Comparison of ENCODE assay signal across 20 mouse cellular contexts in genomic region chr5:49241708-49242107, GRCm38 (mm10).
"Had no signal": no experiment of that assay in that cellular context is flagged by ENCODE, and none has a peak within 500 bp of the region (broad histone marks: within the 10 kb centered on the region; RNA-seq: fewer than 3 reads in every experiment).

No protein-coding gene starts in this region.

- H3K27ac ChIP-seq: intestine, embryonic 15.5 days; layer of hippocampus, adult 2 months; limb, embryonic 10.5 days; limb, embryonic 13.5 days; liver, embryonic 12.5 days; liver, embryonic 15.5 days; lung, embryonic 15.5 days; stomach, embryonic 15.5 days had no signal

- H3K9me3 ChIP-seq: intestine, embryonic 15.5 days; limb, embryonic 10.5 days; limb, embryonic 13.5 days; liver, embryonic 12.5 days; liver, embryonic 15.5 days; lung, embryonic 15.5 days; stomach, embryonic 15.5 days had no signal

- DNase-seq: layer of hippocampus, adult 9-11 months; liver; lung, adult 18-20 months; lung, postnatal 10 days; lung, postnatal 4 days; midbrain, embryonic 14.5 days; right cerebral cortex, adult 18-20 months; right cerebral cortex, postnatal 25 days; spleen, adult 18-20 months; thymus, adult 18-20 months; thymus, postnatal 36 days had no signal

- H3K9ac ChIP-seq: intestine, embryonic 15.5 days; limb, embryonic 13.5 days; liver, embryonic 12.5 days; liver, embryonic 15.5 days; lung, embryonic 15.5 days; stomach, embryonic 15.5 days had no signal

- H3K27me3 ChIP-seq: intestine, embryonic 15.5 days; limb, embryonic 13.5 days; liver, embryonic 12.5 days; liver, embryonic 15.5 days; lung, embryonic 15.5 days; stomach, embryonic 15.5 days had no signal

- H3K4me1 ChIP-seq: intestine, embryonic 15.5 days; limb, embryonic 10.5 days; limb, embryonic 13.5 days; liver, embryonic 12.5 days; liver, embryonic 15.5 days; lung, embryonic 15.5 days; stomach, embryonic 15.5 days had no signal

- H3K4me3 ChIP-seq: intestine, embryonic 15.5 days; layer of hippocampus, adult 2 months; limb, embryonic 10.5 days; limb, embryonic 13.5 days; liver, embryonic 12.5 days; liver, embryonic 15.5 days; lung, embryonic 15.5 days; stomach, embryonic 15.5 days had no signal

- H3K36me3 ChIP-seq: intestine, embryonic 15.5 days; limb, embryonic 10.5 days; limb, embryonic 13.5 days; liver, embryonic 12.5 days; liver, embryonic 15.5 days; lung, embryonic 15.5 days; stomach, embryonic 15.5 days had no signal

- ATAC-seq: intestine, embryonic 15.5 days; liver, embryonic 12.5 days had no signal

- H3K4me2 ChIP-seq: intestine, embryonic 15.5 days; limb, embryonic 13.5 days; liver, embryonic 12.5 days; liver, embryonic 15.5 days; lung, embryonic 15.5 days; midbrain, embryonic 11.5 days; stomach, embryonic 15.5 days had no signal
